Mouse (Mus musculus): Measurements from ENCODE around the gene Ckap2l. TPM values are rescaled to one million over a fixed set of nuclear protein-coding genes. Genes with fewer than 3 reads are reported as not detected.

Ckap2l gene
- 9.3 and 13.5 TPM in 2 replicates for polyA plus RNA-seq (2012; rRNA removed)

GRCm38 (mm10) chr2:129296671-129297588 lies at the start of gene Ckap2l:
Gene Ckap2l (minus strand): TSS chr2:129297212.

GRCm38 (mm10) chr2:129309836-129310235 lies 12.8 kb upstream of the Ckap2l start, which contains the start of gene Il1a:
Gene Il1a (minus strand): TSS chr2:129309972.

Other genes with a start within 250 kb of the Ckap2l start
- 0.01 and 0.03 TPM in 2 replicates for gene Vinac1, start 249.0 kb downstream of the Ckap2l start, polyA plus RNA-seq (2012; rRNA removed)
- gene Ttl, start 231.3 kb downstream of the Ckap2l start, polyA plus RNA-seq (2012; rRNA removed): 1.2 TPM in 2 replicates
- 12.2 and 14.8 TPM in 2 replicates for gene Polr1b, start 196.2 kb downstream of the Ckap2l start, polyA plus RNA-seq (2012; rRNA removed)
- gene Chchd5, start 167.5 kb downstream of the Ckap2l start, polyA plus RNA-seq (2012; rRNA removed): 8.1 and 8.8 TPM in 2 replicates
- gene Slc20a1, start 98.4 kb downstream of the Ckap2l start, polyA plus RNA-seq (2012; rRNA removed): 45.3 and 58.7 TPM in 2 replicates
- gene Il1a, start 12.8 kb upstream of the Ckap2l start, polyA plus RNA-seq (2012; rRNA removed): 3.1 and 3.2 TPM in 2 replicates
- gene Il1b, start 73.9 kb upstream of the Ckap2l start, polyA plus RNA-seq (2012; rRNA removed): 0.15 and 0.22 TPM in 2 replicates
- gene F830045P16Rik, start 239.4 kb upstream of the Ckap2l start, polyA plus RNA-seq (2012; rRNA removed): 0.02 TPM in 1 of 2 replicates, not detected in the other